Mouse (Mus musculus): Measurements from ENCODE around the gene Smgc. TPM values are rescaled to one million over a fixed set of nuclear protein-coding genes. Genes with fewer than 3 reads are reported as not detected.
"Not testable (repeated sequence)": the region's sequence is repeated elsewhere in the genome, so short reads cannot be mapped to it uniquely, and the experiment has no call there.

The Smgc gene
- polyA plus RNA-seq (2016; fragmentation: Nextera tagmentation; extraction: Ambion mirVana) = not detected in 2 replicates

GRCm38 (mm10) chr15:91837965-91838364 lies at the start of gene Smgc:
Gene Smgc, plus strand, starts transcription at chr15:91838265.
- Histone ChIP-seq H3K4me1 (no peaks in the 10 kb centered on the region), H3K4me3 (no peak within 1 kb of the TSS), H3K27me3 (ENCODE audit: insufficient read depth, poor library complexity, severe bottlenecking) (no peaks in the 10 kb centered on the region), H3K27ac (no peak within 1 kb of the TSS), H3K9me3 (no peaks in the 10 kb centered on the region), H3K36me3 (no peaks in the 10 kb centered on the region)
- 84% methylated on average over 7 of the region's 7 CpGs for WGBS
- no peak for DNase-seq (ENCODE audit: low spot score)

- Histone ChIP-seq H3K27me3 (ENCODE audit: insufficient read depth, poor library complexity, severe bottlenecking) (no peaks in the 10 kb centered on the region), H3K27ac (no peak overlapping the region), H3K4me3 (no peak overlapping the region), H3K9me3 (peaks cover 3% of the 10 kb centered on the region; the same call in 1 of the 2 replicates), H3K36me3 (no peaks in the 10 kb centered on the region), H3K4me1 (no peaks in the 10 kb centered on the region)
- 82% methylated on average over 11 of the region's 11 CpGs for WGBS
- no peak for DNase-seq (ENCODE audit: low spot score)
Measured at GRCm38 (mm10) chr15:91788338-91788737, 49.7 kb upstream of the Smgc start.

- H3K4me1 ChIP-seq = no peaks in the 10 kb centered on the region
- no peaks in the 10 kb centered on the region for H3K9me3 ChIP-seq
- H3K36me3 ChIP-seq = no peaks in the 10 kb centered on the region
- H3K27ac ChIP-seq = no peak overlapping the region
- 71% methylated on average over 4 of the region's 4 CpGs for WGBS
- H3K27me3 ChIP-seq (ENCODE audit: insufficient read depth, poor library complexity, severe bottlenecking) = no peaks in the 10 kb centered on the region
- no peak for DNase-seq (ENCODE audit: low spot score)
- no peak overlapping the region for H3K4me3 ChIP-seq
Measured at GRCm38 (mm10) chr15:91806463-91806862, 31.6 kb upstream of the Smgc start.

GRCm38 (mm10) chr15:91835319-91835718 lies 2.7 kb upstream of the Smgc start:
- H3K27me3 ChIP-seq (ENCODE audit: insufficient read depth, poor library complexity, severe bottlenecking) = no peaks in the 10 kb centered on the region
- DNase-seq (ENCODE audit: low spot score) = no peak
- no peaks in the 10 kb centered on the region for H3K9me3 ChIP-seq
- no peak overlapping the region for H3K4me3 ChIP-seq
- 80% methylated on average over 6 of the region's 6 CpGs for WGBS
- no peaks in the 10 kb centered on the region for H3K36me3 ChIP-seq
- no peaks in the 10 kb centered on the region for H3K4me1 ChIP-seq
- no peak overlapping the region for H3K27ac ChIP-seq

DNA sequence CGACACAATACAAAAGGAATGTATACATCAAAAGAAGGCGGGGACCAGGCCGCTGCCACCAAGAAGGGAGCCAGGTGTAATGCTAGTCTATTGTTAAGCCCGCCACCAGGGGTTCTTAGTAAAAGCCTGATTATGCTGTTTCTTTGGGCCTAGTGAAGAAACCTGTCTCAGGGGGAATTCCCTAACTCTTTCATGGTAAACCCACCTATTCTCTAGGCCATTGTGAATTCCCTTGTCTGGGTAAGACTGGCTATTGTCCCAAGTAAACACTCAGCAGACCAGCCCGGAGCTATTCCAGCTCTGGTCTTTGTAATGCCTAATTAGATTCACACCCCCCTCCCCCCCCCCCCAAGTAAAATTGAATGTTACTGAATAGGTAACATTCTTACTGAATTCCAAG lies 26.1 kb downstream of the Smgc start:
- DNase-seq (ENCODE audit: low spot score); H3K36me3 ChIP-seq; H3K27ac ChIP-seq; H3K4me3 ChIP-seq; H3K4me1 ChIP-seq; H3K9me3 ChIP-seq; H3K27me3 ChIP-seq (ENCODE audit: insufficient read depth, poor library complexity, severe bottlenecking): not testable (repeated sequence)
- 38% methylated on average over 5 of the region's 5 CpGs for WGBS

DNA sequence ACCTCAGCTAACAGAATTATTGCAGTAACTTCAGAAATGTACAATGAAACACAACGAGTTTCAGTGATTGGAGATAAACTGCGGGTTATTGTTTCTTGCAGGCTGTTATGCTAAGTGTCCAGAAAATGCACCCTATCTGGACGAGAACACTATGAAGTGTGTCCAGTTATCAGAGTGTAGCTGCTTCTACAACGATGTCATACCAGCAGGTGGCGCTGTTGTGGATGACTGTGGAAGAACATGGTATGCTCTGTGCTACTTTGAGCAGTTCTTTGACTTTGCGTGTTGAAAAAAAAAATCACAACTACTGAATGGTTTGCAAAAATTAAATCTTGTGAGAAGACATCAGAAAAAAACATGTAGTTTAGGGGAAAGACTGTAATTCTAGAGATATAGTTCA lies 62.2 kb downstream of the Smgc start:
- H3K9me3 ChIP-seq = no peaks in the 10 kb centered on the region
- no peak for DNase-seq (ENCODE audit: low spot score)
- no peak overlapping the region for H3K4me3 ChIP-seq
- no peak overlapping the region for H3K27ac ChIP-seq
- no peaks in the 10 kb centered on the region for H3K27me3 ChIP-seq (ENCODE audit: insufficient read depth, poor library complexity, severe bottlenecking)
- H3K4me1 ChIP-seq = no peaks in the 10 kb centered on the region
- WGBS = 53% methylated on average over 6 of the region's 6 CpGs
- no peaks in the 10 kb centered on the region for H3K36me3 ChIP-seq

- DNase-seq (ENCODE audit: low spot score); H3K27ac ChIP-seq; H3K27me3 ChIP-seq (ENCODE audit: insufficient read depth, poor library complexity, severe bottlenecking); H3K4me1 ChIP-seq; H3K9me3 ChIP-seq; H3K36me3 ChIP-seq; H3K4me3 ChIP-seq: not testable (repeated sequence)
- WGBS = 85% methylated on average over 2 of the region's 11 CpGs
Measured at GRCm38 (mm10) chr15:91907046-91907445, 69.0 kb downstream of the Smgc start.

Other genes with a start within 250 kb of the Smgc start
- gene Lrrk2, start 165.1 kb upstream of the Smgc start, polyA plus RNA-seq (2016; fragmentation: Nextera tagmentation; extraction: Ambion mirVana) = 3.3 and 3.5 TPM in 2 replicates
- 0.47 and 0.51 TPM in 2 replicates for gene Cntn1, start 212.9 kb downstream of the Smgc start, polyA plus RNA-seq (2016; fragmentation: Nextera tagmentation; extraction: Ambion mirVana)

Data from heart, embryonic 10.5 days (tissue).